Mouse (Mus musculus) midbrain, embryonic 13.5 days (tissue): ENCODE results near the gene Gpn2. TPM values are rescaled to one million over a fixed set of nuclear protein-coding genes. Genes with fewer than 3 reads are reported as not detected.
A peak's percentile ranks its signal among the peaks of the same experiment; 100 is the strongest.

ENCODE experiments used
- ATAC-seq: fragments of 200-750 bp; cut with Nextera tagmentation; 2 replicates; pipeline ENCODE4 v1.8.0; 2017; ENCODE audit warnings: mild to moderate bottlenecking, moderate TSS enrichment, moderate library complexity
- H3K27ac ChIP-seq: fragments of 300-500 bp; sonication (generic); 2 replicates; pipeline ENCODE4 v1.5.1; 2015; ENCODE audit warnings: inconsistent platforms, mild to moderate bottlenecking, moderate library complexity
- H3K27me3 ChIP-seq: fragments of 300-500 bp; sonication (generic); 2 replicates; pipeline ENCODE4 v1.6.1; 2015; ENCODE audit warnings: mild to moderate bottlenecking, inconsistent platforms
- H3K36me3 ChIP-seq: fragments of 300-500 bp; sonication (generic); 2 replicates; pipeline ENCODE4 v1.6.1; 2015; ENCODE audit warnings: mild to moderate bottlenecking, inconsistent platforms
- H3K4me1 ChIP-seq: fragments of 300-500 bp; sonication (generic); replicated peaks from 2 replicates; pipeline ENCODE4 v1.6.1; 2015; ENCODE audit warnings: inconsistent platforms
- H3K4me2 ChIP-seq: fragments of 300-500 bp; sonication (generic); replicated peaks from 2 replicates; pipeline ENCODE4 v1.6.1; 2015; ENCODE audit warnings: moderate library complexity, mild to moderate bottlenecking, inconsistent platforms
- H3K4me3 ChIP-seq: fragments of 300-500 bp; sonication (generic); replicated peaks from 2 replicates; pipeline ENCODE4 v1.5.1; 2015; ENCODE audit warnings: mild to moderate bottlenecking, inconsistent platforms
- H3K9ac ChIP-seq: fragments of 300-500 bp; sonication (generic); replicated peaks from 2 replicates; pipeline ENCODE4 v1.6.1; 2015; ENCODE audit warnings: mild to moderate bottlenecking, inconsistent platforms
- H3K9me3 ChIP-seq: fragments of 300-500 bp; sonication (generic); 2 replicates; pipeline ENCODE4 v1.6.1; 2016; ENCODE audit warnings: mild to moderate bottlenecking, inconsistent platforms
- WGBS: fragments of 180-500 bp; shearing (Covaris S2); methylation state at CpG from one replicate; pipeline ENCODE4 v1.1.7; 2015; 5-methylcytosine and 5-hydroxymethylcytosine counted together
- polyA plus RNA-seq: library from polyadenylated mRNA; unstranded; fragments of >200 nt; fragmentation: Nextera tagmentation; extraction: Ambion mirVana; gene quantifications from 2 replicates; pipeline ENCODE4 v1.2.1, GENCODE M21; 2015

The Gpn2 gene
- polyA plus RNA-seq, 1 experiment from 2014 or later = 23.5 TPM

DNA sequence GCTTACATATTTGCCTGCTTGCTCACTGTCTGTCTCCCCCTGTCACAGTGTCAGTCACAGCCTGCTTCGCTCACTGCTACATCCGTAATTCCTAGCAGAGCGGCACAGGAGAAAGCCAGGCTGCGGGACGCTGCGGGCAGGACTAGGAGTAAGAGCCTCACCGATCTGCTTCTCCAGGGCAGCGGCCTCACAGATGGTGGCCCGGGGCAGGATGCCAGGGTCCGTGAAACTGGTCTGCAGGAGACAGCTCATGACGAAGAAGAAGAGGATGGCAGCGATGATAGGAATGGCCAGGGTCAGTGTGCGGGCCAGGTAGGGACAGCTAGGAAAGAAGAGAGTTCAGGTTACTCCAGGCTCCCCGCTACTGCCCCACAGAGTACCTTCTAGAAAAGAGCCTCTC lies 42.9 kb downstream of the Gpn2 start:
- Histone ChIP-seq H3K4me2 (no peak overlapping the region), H3K4me1 (peaks cover 19% of the 10 kb centered on the region), H3K36me3 (peaks cover 38% of the 10 kb centered on the region), H3K27me3 (no peaks in the 10 kb centered on the region), H3K27ac (no peak overlapping the region), H3K9me3 (no peaks in the 10 kb centered on the region), H3K4me3 (no peak overlapping the region), H3K9ac (no peak overlapping the region)
- ATAC-seq = no peak
- 94% methylated on average over 14 of the region's 14 CpGs for WGBS

DNA sequence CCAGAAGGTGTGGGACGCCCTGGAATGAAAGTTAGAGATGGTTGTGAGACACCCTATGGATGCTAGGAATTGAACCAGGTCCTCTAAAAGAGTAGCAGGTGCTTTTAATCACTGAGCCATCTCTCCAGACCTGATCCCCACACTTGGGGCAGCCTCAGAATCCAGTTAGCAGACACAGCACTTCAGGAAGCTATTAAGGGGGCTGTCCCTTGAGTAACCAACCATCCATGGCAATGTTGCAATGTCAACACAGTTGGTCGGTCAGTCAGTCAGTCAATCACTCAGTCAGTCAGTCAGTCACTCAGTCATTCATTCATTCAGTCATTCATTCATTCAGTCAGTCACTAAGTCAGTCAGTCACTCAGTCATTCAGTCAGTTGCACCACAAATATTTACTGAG lies 44.4 kb downstream of the Gpn2 start:
- Histone ChIP-seq H3K27ac (no peak overlapping the region), H3K9ac (no peak overlapping the region), H3K4me3 (no peak overlapping the region), H3K36me3 (peaks cover 38% of the 10 kb centered on the region), H3K9me3 (no peaks in the 10 kb centered on the region), H3K27me3 (no peaks in the 10 kb centered on the region), H3K4me2 (no peak overlapping the region), H3K4me1 (peaks cover 27% of the 10 kb centered on the region)
- 83% methylated on average over 2 of the region's 2 CpGs for WGBS
- ATAC-seq = no peak

GRCm38 (mm10) chr4:133629191-133629590 lies 45.0 kb downstream of the Gpn2 start:
- Histone ChIP-seq H3K27ac (no peak overlapping the region), H3K4me2 (no peak overlapping the region), H3K9me3 (no peaks in the 10 kb centered on the region), H3K36me3 (peaks cover 32% of the 10 kb centered on the region), H3K27me3 (no peaks in the 10 kb centered on the region), H3K4me1 (peaks cover 31% of the 10 kb centered on the region), H3K4me3 (no peak overlapping the region), H3K9ac (no peak overlapping the region)
- no peak for ATAC-seq
- WGBS = 90% methylated on average over 7 of the region's 7 CpGs

DNA sequence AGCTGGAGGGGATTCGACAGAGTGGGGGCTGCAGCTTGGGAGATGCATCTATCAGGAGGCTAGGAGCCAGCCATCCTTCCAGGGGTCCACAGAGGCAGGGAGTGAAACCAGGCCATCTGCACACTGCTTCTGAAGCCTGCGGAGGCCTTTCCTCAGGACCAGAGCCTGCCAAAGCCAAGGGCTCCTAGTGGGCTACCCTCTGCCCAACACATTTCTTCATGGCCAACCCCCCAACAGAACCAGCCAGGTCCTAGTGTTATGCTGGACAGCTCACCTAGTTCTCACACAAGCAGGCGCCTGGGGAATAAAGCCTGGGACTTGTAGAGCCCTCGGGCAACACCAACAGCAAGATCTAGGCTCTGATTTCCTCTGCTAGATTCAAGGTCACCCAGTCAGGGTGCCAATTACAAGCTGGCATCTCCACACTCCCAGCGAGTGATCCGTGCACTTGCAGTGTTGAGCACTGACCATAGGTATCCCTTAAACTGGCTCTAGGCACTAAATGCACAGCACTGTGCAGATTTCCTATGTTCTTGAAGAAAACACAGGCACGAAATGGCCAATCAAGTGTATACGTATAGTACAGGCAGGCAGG lies 46.3 kb downstream of the Gpn2 start:
- 92% methylated on average over 8 of the region's 8 CpGs for WGBS
- H3K4me3 ChIP-seq = no peak overlapping the region
- H3K4me1 ChIP-seq = peaks cover 31% of the 10 kb centered on the region
- H3K4me2 ChIP-seq = no peak overlapping the region
- H3K27ac ChIP-seq = no peak overlapping the region
- 0 out of 2 replicates have a peak overlapping the region, but pooled peaks have one; percentile 14 for H3K9ac ChIP-seq
- H3K9me3 ChIP-seq = no peaks in the 10 kb centered on the region
- peaks cover 21% of the 10 kb centered on the region for H3K36me3 ChIP-seq
- no peaks in the 10 kb centered on the region for H3K27me3 ChIP-seq
- no peak for ATAC-seq

DNA sequence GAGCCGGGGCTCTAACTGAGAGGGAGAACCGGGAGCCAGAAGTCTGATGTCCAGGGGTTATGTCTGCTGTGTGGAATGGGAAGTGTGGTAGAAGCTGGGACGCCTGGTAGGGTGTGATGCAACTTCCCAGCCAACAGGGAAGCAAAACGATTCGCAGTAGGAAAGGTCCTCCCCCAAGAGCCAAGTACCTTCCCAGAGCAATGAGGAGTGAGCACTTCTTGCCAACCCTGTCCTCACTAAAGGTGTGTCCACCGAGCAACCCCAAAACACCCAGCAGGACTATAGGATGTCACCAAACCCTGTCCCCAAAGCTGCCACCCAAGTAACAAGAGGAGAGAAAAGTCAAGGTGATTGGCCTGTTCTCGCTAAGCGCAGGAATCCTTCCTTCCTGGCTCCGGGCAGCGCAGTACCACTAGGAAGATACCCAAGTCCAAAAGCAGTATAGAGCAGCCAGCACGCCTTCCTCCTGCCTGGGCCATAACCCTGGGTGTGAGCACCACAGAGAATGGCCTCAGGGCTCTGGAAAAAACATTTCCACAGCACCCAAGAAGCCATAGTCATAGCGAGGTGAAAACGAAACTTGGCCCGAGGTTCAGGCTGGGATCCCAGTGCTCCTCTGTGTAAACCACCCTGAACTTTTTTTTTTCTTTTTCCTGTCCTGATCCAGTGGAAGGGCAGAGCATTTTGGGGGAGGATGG lies 47.1 kb downstream of the Gpn2 start:
- H3K4me3 ChIP-seq = peak overlapping the region; percentile 82; the same call in 1 of the 2 replicates
- 91% methylated on average over 14 of the region's 14 CpGs for WGBS
- no peak for ATAC-seq
- H3K36me3 ChIP-seq = peaks cover 13% of the 10 kb centered on the region
- H3K4me2 ChIP-seq = peak overlapping the region; percentile 91; the same call in 1 of the 2 replicates
- no peak overlapping the region for H3K27ac ChIP-seq
- H3K9ac ChIP-seq = peak overlapping the region; percentile 15; the same call in 1 of the 2 replicates
- peaks cover 31% of the 10 kb centered on the region for H3K4me1 ChIP-seq
- no peaks in the 10 kb centered on the region for H3K9me3 ChIP-seq
- H3K27me3 ChIP-seq = no peaks in the 10 kb centered on the region

GRCm38 (mm10) chr4:133631769-133632411 lies 47.7 kb downstream of the Gpn2 start:
- no peak for ATAC-seq
- peak overlapping the region; percentile 92 for H3K9ac ChIP-seq
- 37% methylated on average over 9 of the region's 9 CpGs for WGBS
- H3K36me3 ChIP-seq = peaks cover 6% of the 10 kb centered on the region
- H3K27ac ChIP-seq = no peak overlapping the region
- peak overlapping the region; percentile 91 for H3K4me2 ChIP-seq
- H3K9me3 ChIP-seq = no peaks in the 10 kb centered on the region
- H3K4me3 ChIP-seq = peak overlapping the region; percentile 82
- H3K27me3 ChIP-seq = no peaks in the 10 kb centered on the region
- H3K4me1 ChIP-seq = peaks cover 31% of the 10 kb centered on the region

DNA sequence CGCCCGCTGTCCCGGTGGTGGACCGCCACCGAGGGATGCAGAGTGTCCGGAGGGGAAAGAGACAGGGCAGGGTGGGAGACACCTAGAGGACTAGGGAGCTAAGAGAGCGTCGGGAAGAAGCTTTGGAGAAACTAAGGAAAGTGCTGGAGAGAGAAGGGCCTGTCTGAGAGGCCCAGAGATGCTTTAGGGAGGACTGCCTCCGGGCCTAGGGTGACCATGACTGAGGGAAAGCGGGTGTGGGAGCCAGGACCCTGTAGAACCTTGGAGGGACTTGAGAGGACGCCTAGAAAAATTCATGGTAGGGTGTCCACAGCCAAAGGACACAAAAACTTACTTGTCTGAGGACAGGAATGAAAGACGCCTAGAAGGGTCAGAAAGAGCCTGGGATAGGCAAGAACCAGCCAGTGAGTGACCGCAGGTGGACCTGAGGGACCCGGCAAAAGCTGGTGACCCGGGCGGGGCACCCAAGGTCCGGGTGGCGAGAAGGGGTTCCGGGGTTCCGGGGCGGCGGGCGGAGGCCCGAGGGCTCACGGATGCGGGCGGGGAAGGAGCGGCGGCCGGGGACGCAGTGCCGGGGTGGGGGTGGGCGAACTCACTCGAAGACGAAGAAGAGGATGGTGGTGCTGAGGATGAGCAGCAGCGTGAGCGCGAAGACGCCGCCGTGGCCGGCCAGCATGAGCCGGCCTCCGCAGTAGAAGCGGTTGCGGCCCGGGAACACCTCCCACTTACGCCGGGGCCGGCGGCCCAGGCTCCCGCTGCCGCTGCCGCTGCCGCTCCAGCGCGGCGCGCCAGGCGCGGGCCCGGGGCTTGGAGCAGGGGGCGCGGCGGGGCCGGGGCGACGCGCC lies 48.5 kb downstream of the Gpn2 start:
- H3K36me3 ChIP-seq = 0 out of 2 replicates have a peak, but pooled peaks cover 4% of the 10 kb centered on the region
- H3K9me3 ChIP-seq = no peaks in the 10 kb centered on the region
- peaks cover 31% of the 10 kb centered on the region for H3K4me1 ChIP-seq
- no peaks in the 10 kb centered on the region for H3K27me3 ChIP-seq
- WGBS = 2% methylated on average over 62 of the region's 69 CpGs
- H3K4me2 ChIP-seq = peak overlapping the region; percentile 91
- H3K27ac ChIP-seq = peak overlapping the region; percentile 86
- peak overlapping the region; percentile 82 for H3K4me3 ChIP-seq
- peak overlapping the region; percentile 92 for H3K9ac ChIP-seq
- ATAC-seq = peak; percentile 79

DNA sequence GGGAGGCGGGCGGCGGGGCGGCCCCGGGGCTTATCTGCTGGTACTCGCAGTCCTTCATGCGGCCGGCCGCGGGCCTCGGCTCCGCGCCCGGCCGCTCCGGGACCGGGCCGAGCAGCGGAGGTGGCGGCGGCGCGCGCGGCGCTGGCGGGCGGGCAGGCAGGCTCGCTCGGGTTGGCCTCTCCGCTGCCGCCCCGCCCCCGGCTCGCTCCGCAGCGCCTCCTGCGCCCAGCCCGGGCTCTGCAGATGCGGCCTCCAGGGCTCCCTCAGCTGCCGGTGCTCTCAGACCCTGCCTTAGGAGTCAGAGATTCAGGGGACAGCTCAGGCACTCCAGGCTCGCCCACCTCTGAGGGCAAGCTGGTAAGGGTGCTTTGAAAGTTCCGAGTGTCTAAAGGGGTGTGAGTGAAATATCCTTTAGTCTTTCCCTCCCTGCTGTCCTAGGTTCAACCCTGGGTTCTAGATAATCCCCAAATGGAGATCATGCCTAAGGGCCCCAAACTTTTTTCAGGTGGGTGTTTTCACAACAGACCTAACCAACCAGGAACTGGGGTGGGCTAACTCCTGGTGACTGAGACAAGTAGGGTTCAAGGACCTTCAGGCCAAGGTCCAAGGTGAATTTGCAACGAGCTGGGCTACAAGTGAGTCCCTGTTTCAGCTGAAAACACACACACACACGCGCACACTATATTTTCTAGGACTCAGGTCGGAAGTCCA lies 49.3 kb downstream of the Gpn2 start:
- Histone ChIP-seq H3K4me2 (peak overlapping the region; percentile 91), H3K9me3 (no peaks in the 10 kb centered on the region), H3K36me3 (0 out of 2 replicates have a peak, but pooled peaks cover 4% of the 10 kb centered on the region), H3K27me3 (no peaks in the 10 kb centered on the region), H3K4me1 (peaks cover 31% of the 10 kb centered on the region), H3K4me3 (peak overlapping the region; percentile 82), H3K27ac (peak overlapping the region; percentile 86), H3K9ac (peak overlapping the region; percentile 92)
- 8% methylated on average over 47 of the region's 47 CpGs for WGBS
- peak; percentile 94 for ATAC-seq

DNA sequence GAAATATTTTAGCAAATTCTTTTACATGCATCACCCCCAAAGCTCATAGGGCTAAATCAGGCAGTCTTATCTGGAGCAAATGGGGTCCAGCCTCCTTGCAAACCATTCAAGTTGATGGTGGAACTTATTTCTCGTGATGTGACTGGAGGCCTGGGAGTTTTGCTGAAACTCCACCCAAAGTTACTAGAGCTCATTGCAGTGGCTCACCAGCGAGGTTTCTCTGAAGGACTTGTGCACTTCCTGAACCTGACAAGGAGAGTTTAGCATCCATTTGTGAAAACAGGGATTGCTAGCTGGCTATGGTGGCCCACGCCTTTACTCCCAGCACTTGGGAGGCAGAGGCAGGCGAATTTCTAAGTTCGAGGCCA lies 49.9 kb downstream of the Gpn2 start:
- H3K4me2 ChIP-seq = no peak overlapping the region

More for the DNA sequence above, 49.9 kb downstream of the Gpn2 start:
- WGBS = 78% methylated on average over 5 of the region's 5 CpGs
- 0 out of 2 replicates have a peak, but pooled peaks cover 4% of the 10 kb centered on the region for H3K36me3 ChIP-seq
- H3K27me3 ChIP-seq = no peaks in the 10 kb centered on the region
- no peaks in the 10 kb centered on the region for H3K9me3 ChIP-seq
- H3K4me3 ChIP-seq = no peak overlapping the region
- 0 out of 2 replicates have a peak overlapping the region, but pooled peaks have one; percentile 86 for H3K27ac ChIP-seq
- no peak overlapping the region for H3K9ac ChIP-seq
- H3K4me1 ChIP-seq = peaks cover 31% of the 10 kb centered on the region
- no peak for ATAC-seq
